Mouse (Mus musculus): ENCODE measurements at regions not wholly inside any gene's neighbourhood (a gene's known extent, or its start where the extent isn't known, plus 50 kb on each side); places are given as distances from the start of the nearest gene placed in this dataset.

DNA sequence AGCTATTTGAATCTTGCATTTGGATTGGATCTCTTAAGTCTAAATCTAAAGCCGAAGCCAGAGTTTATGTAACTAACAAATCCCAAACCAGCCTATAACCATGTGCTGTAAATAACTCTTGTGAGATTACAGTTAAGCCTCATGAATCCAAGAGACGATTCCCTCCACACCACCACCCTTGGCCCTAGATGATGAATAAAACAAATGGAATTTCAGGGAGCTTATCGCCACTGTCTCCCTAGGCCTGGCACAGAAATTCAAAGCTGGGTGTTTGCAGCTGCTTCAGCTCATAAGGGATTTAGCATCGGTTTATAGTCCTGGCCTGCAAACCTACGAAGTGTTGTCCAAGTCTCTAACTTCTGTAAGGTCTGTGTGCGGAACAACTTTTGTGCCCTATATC lies 281.4 kb upstream of the Ptbp2 start:
- no peak for TF ChIP-seq EP300 (IDR thresholded peaks at IDR 0.05)
- TF ChIP-seq CTCF (IDR thresholded peaks at IDR 0.05) = no peak

Data from lung, postnatal 0 days (tissue).